Mouse (Mus musculus) CH12F3 (cell line): Measurements from ENCODE around the gene Ajm1.

Source experiments
- in situ Hi-C: fragments of 300-500 bp; cut with MboI; formaldehyde crosslinking; loops from 2 replicates; pipeline ENCODE4 v1.14.3; 2020; ENCODE audit warnings: low sequenced_read_pairs

Gene Ajm1

GRCm38 (mm10) chr2:25534178-25534865 lies 47.2 kb downstream of the Ajm1 start:
- in situ Hi-C loops, result no loop called here

- in situ Hi-C loops, result no loop called here
Measured at GRCm38 (mm10) chr2:25533707-25534106, 47.9 kb downstream of the Ajm1 start.

- in situ Hi-C loops, result no loop called here
Measured at GRCm38 (mm10) chr2:25526510-25527302, 54.9 kb downstream of the Ajm1 start.
